Mouse (Mus musculus): Measurements from ENCODE around the gene Fam167b. TPM values are rescaled to one million over a fixed set of nuclear protein-coding genes. Genes with fewer than 3 reads are reported as not detected.

Fam167b gene
- total RNA-seq, 2 experiments from 2014 or later, result not detected

DNA sequence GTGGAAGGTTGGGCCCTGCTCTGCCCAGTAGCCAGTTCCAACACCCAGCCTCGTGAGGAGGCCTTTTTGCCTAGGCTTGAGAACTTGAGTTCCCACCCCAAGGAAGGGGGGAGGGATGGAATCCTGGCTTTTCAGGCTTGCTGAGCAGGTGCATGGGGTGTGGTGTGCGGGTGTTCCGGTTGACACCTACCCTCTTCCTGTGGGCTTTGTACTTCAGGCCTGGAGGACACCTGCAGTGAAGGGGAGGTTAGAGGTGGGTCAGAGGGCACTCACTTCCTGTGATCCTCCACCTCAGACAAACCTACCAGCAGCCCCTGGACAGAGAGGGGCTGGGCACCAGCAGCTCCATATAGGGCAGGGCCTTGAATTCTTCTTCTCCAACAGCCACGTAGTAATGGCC, 31.7 kb upstream of the Fam167b start:
- intact Hi-C loops (cut with DNase I), result no loop called here
- DNase-seq (ENCODE audit: low spot score in 2 of 2), result no peak

DNA sequence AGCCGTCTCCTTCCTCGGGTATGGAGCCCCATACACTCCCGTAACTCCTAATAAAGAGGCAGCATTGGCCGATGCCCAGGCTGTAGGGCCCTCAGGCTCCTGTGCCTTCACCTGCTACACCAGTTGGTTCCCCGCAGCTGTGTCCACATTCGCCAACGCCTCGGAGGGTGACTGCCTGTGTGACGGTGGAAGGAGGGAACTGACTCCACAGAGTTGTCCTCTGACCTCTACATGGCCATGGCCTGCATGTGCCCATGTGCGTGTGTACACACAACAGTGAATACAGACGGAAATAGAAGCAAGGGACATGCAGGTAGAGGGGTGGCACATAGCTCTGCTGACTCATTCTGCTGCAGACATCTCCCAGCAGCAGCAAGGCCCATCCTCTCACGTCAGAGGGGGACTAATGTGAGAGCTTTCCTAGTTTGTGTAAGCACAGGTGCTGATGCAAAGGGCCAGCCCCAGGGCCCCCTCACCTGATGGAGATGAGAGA, 30.8 kb upstream of the Fam167b start:
- intact Hi-C loops (cut with DNase I), result loop anchor here (5.0 kb wide), 1 partner anchor 117 kb away; the partner anchor contains the start of genes Fam229a and Tssk3
- DNase-seq (ENCODE audit: low spot score in 2 of 2), result no peak

- DNase-seq (ENCODE audit: low spot score in 2 of 2), result peak; percentile 69 to 77
- intact Hi-C loops (cut with DNase I), result loop anchor here (5.0 kb wide), 1 partner anchor 116 kb away; the partner anchor contains the start of genes Fam229a and Tssk3
Observed at GRCm38 (mm10) chr4:129608426-129609025, 30.2 kb upstream of the Fam167b start.

- intact Hi-C loops (cut with DNase I), result no loop called here
- peak; percentile 85 for DNase-seq (ENCODE audit: low spot score in 2 of 2)
Observed at GRCm38 (mm10) chr4:129600233-129601158, 22.1 kb upstream of the Fam167b start, which contains the start of the genes Eif3i and Tmem234. TSS of gene Eif3i (minus strand) at chr4:129600648. TSS of gene Tmem234 (plus strand) at chr4:129600668.

- no peak for DNase-seq (ENCODE audit: low spot score in 2 of 2)
- intact Hi-C loops (cut with DNase I), result loop anchor here (5.0 kb wide), 1 partner anchor 37 kb away; no protein-coding TSS in a partner anchor
Observed at GRCm38 (mm10) chr4:129588865-129589264, 10.5 kb upstream of the Fam167b start.

DNA sequence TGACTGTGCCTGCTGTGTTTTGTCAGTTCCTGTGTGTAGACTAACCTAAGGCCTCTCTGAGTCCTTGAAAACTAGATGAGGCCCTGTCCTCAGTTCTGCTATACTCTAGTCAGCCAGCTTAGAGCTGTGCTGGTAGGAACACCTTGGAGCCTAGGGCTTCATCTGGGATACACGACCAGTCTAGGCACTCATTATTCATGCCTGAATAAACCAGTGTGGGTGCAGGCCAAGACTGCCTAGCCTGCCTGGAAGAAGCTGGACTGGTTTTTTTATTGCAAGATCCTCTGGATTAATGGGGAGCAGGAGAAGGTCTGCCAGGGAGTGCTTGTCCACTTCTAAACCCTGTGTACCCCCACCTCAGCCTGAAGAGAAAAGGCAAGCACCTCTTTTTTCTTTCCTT, 8.6 kb upstream of the Fam167b start:
- no peak for DNase-seq (ENCODE audit: low spot score in 2 of 2)
- intact Hi-C loops (cut with DNase I), result loop anchor here (5.0 kb wide), 1 partner anchor 35 kb away; no protein-coding TSS in a partner anchor

DNA sequence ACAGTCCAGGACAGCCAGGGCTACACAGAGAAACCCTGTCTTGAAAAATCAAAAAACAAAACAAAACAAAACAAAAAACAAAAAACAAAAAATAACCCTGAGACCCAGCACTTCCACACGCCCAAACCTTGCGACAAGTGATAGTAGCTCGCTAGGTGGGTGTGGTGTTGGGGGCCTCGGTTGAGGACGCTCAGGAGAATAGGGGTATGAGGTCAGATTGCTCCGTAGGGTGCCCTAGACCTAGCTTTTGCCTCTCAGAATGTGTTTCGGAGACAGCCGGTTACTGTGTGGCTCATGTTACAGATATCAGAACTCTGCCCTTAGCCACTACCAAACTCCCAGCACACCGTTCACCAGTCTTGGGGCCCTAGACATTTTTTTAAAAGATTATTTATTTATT, 7.4 kb upstream of the Fam167b start:
- intact Hi-C loops (cut with DNase I), result loop anchor here (5.0 kb wide), 1 partner anchor 33 kb away; no protein-coding TSS in a partner anchor
- no peak for DNase-seq (ENCODE audit: low spot score in 2 of 2)

DNA sequence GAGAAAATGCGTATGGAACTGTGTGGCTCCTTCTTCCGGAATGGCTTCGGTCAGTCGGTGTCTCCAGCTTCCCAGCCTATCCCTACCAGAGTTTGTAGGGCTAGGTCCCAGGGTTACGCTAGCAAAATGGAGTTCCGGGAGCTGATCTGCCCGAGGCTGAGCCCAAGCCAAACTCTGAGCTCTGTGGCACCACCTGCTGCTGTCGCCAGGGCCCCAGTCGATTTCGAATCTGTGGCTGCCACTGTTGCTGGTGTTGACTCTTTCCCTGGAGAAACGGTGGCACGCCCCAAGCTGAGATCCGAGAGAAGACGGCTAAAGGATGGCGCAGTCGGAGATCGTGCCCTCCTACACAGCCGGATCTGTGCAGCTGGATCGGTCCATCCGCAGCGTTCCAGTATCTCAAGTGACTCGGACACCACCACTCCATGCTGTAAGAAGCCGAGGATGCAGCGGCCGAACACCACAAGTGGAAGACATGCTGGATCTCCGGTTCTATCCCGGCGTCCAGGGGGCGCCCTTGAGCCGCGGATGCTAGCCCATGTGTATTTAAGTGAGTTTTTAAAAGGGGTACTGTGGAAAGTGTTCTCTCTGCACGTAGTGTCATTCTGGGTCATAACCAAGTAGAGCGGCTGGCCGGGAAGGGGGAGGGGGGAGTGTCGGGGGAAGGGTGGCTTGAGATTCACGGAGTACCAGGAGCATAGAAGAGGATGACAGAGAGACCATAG, 6.7 kb upstream of the Fam167b start:
- peak; percentile 76 to 77 for DNase-seq (ENCODE audit: low spot score in 2 of 2)
- intact Hi-C loops (cut with DNase I), result loop anchor here (5.0 kb wide), 1 partner anchor 33 kb away; no protein-coding TSS in a partner anchor

DNA sequence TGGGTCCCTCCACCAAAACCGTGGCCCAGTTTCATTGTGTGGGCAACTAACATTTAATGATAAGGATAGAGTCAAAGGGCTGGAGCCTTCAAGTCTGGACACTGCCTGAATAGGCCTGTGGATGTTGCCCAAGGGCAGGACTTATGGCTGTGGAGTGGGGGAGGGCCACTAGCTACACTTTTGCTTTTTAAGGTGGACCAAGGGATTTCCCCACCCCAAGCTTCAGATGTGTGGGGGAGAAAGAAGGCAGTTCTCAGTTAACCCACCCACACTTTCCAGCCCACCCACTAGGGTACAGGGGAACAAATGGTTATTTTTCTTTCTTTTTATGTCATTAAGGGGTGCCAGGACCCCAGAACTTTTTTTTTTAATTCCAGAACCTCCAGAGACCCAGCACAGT, 6.0 kb upstream of the Fam167b start:
- intact Hi-C loops (cut with DNase I), result no loop called here
- DNase-seq (ENCODE audit: low spot score in 2 of 2), result no peak

DNA sequence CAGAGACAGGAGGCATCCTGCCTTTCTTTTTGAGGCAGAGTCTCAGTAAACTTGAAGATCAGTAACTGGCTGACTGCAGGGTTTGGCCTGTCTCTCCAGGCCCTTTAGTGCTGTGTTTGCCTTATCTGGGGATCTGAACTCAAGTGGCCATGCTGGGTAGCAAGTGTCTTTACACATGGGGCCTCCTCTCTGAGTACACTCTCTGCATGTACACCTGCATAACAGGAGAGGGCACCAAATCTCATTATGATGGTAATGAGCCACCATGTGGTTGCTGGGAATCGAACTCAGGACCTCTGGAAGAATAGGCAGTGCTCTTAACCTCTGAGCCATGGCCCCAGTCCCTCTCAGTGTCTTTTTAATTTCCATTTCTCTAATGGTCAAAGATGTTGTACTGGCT, 3.9 kb upstream of the Fam167b start:
- DNase-seq (ENCODE audit: low spot score in 2 of 2), result no peak
- intact Hi-C loops (cut with DNase I), result no loop called here

DNA sequence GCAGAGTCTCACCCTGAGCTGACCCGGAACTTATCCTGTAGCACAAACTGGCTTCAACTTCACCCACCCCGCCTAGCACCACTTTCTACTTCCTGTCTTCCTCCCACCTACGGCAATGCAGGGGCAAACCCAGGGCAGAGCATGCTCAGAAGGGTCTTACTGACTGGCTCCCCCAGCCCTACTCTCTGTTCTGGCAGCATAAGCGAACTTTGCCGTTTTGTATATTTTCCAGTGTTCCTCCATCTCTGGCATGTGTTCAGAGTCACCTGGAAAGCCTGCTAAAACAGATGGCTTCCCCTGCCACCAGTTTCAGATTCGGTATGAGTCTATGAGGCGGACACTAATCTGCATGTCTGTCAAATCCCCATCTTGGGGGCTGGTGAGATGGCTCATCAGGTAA, 2.0 kb upstream of the Fam167b start:
- DNase-seq (ENCODE audit: low spot score in 2 of 2), result no peak
- intact Hi-C loops (cut with DNase I), result no loop called here

DNA sequence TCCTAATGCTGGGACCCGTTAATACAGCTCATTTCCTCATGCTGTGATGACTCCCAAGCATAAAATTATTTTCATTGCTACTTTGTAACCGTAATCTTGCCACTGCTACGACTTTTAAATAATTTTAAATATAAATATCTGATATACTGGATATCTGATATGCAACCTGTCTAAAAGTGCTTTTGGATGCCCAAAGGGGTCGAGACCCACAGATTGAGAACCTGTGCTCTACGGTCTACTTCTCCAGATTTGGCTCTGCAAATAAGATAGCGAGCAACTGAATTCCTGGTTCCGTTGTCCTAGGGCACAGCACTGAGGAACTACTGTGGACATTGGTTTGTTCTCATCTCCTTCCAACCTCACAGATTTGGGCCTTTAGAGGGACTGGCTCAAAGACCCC, 661 bp downstream of the Fam167b start:
- intact Hi-C loops (cut with DNase I), result no loop called here
- no peak for DNase-seq (ENCODE audit: low spot score in 2 of 2)

DNA sequence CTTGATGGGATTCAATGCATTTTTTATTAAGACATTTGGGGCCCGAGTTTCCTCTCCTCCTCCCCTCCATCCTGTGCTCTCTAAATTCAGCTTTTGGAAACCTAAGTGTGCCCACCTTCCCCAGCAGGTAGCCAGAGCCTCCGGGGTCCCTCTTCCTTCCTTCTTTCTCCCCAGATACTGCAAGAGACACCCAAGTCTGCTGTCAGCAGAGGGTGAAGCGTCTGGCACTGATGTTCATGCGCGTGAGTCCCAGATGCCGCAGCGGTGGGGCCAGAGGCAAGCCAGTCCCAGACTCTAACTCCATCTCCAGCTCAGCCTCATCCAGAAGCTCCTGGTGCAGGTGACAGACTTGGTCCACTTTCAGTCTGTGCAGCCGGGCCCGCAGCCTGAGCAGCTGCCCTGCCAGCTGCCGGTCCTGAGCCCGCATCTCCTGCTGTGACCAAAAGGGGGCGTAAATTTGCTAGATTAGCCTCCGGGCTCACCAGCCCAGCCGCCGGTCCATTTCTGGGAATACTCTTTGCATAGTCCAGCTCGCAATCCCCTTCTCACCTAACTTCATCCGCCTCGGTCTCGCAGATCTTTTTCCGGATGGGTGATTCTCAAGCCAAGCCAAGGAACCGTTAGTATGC, 1.4 kb downstream of the Fam167b start:
- intact Hi-C loops (cut with DNase I), result no loop called here
- peak; percentile 33 to 38 for DNase-seq (ENCODE audit: low spot score in 2 of 2)

GRCm38 (mm10) chr4:129575171-129575844, 3.0 kb downstream of the Fam167b start:
- no peak for DNase-seq (ENCODE audit: low spot score in 2 of 2)
- intact Hi-C loops (cut with DNase I), result no loop called here

GRCm38 (mm10) chr4:129573430-129573829, 4.9 kb downstream of the Fam167b start, which contains the start of gene Lck:
TSS of gene Lck (minus strand) at chr4:129573641.
- DNase-seq (ENCODE audit: low spot score in 2 of 2), result no peak
- intact Hi-C loops (cut with DNase I), result no loop called here

- intact Hi-C loops (cut with DNase I), result no loop called here
- no peak for DNase-seq (ENCODE audit: low spot score in 2 of 2)
Observed at GRCm38 (mm10) chr4:129573093-129573370, 5.3 kb downstream of the Fam167b start.

- intact Hi-C loops (cut with DNase I), result no loop called here
- DNase-seq (ENCODE audit: low spot score in 2 of 2), result no peak
Observed at GRCm38 (mm10) chr4:129572236-129573092, 5.9 kb downstream of the Fam167b start.

GRCm38 (mm10) chr4:129571551-129572084, 6.7 kb downstream of the Fam167b start:
- DNase-seq (ENCODE audit: low spot score in 2 of 2), result no peak
- intact Hi-C loops (cut with DNase I), result no loop called here

Measured in left cerebral cortex, postnatal 36 days (tissue).